Mouse (Mus musculus) kidney, embryonic 14.5 days (tissue): ENCODE measurements at regions not wholly inside any gene's neighbourhood (a gene's known extent, or its start where the extent isn't known, plus 50 kb on each side); places are given as distances from the start of the nearest gene placed in this dataset.

Source experiments
- ATAC-seq: fragments of 200-750 bp; cut with Nextera tagmentation; 2 replicates; pipeline ENCODE4 v1.8.0; 2017; ENCODE audit warnings: moderate number of reproducible peaks, mild to moderate bottlenecking, moderate TSS enrichment, moderate library complexity; ENCODE audit not compliant: low FRiP score, low TSS enrichment
- H3K27ac ChIP-seq: fragments of 300-500 bp; sonication (generic); 2 replicates; pipeline ENCODE4 v1.5.1; 2014; ENCODE audit warnings: low read depth, mild to moderate bottlenecking, low read length, moderate library complexity, mixed read lengths
- H3K27me3 ChIP-seq: fragments of 300-500 bp; sonication (generic); 2 replicates; pipeline ENCODE4 v1.6.1; 2014; ENCODE audit warnings: mild to moderate bottlenecking, low read length; ENCODE audit not compliant: control insufficient read depth, insufficient read depth
- H3K36me3 ChIP-seq: fragments of 300-500 bp; sonication (generic); 2 replicates; pipeline ENCODE4 v1.6.1; 2014; ENCODE audit warnings: low read length, mixed read lengths; ENCODE audit not compliant: control insufficient read depth, insufficient read depth
- H3K4me1 ChIP-seq: fragments of 300-500 bp; sonication (generic); 2 replicates; pipeline ENCODE4 v1.6.1; 2014; ENCODE audit warnings: low read length, mixed read lengths; ENCODE audit not compliant: control insufficient read depth, insufficient read depth
- H3K4me2 ChIP-seq: fragments of 300-500 bp; sonication (generic); replicated peaks from 2 replicates; pipeline ENCODE4 v1.6.1; 2014; ENCODE audit warnings: low read depth, mild to moderate bottlenecking, low read length
- H3K4me3 ChIP-seq: fragments of 300-500 bp; sonication (generic); 2 replicates; pipeline ENCODE4 v1.5.1; 2014; ENCODE audit warnings: mild to moderate bottlenecking, low read length
- H3K9ac ChIP-seq: fragments of 300-500 bp; sonication (generic); 2 replicates; pipeline ENCODE4 v1.6.1; 2014; ENCODE audit warnings: low read depth, mild to moderate bottlenecking, low read length, moderate library complexity
- H3K9me3 ChIP-seq: fragments of 300-500 bp; sonication (generic); 2 replicates; pipeline ENCODE4 v1.6.1; 2016; ENCODE audit warnings: low read length; ENCODE audit not compliant: control insufficient read depth
- WGBS: fragments of 180-500 bp; shearing (Covaris S2); extraction: QIAGEN DNeasy Blood & Tissue Kit; methylation state at CpG from one replicate; pipeline ENCODE4 v1.1.7; 2014; 5-methylcytosine and 5-hydroxymethylcytosine counted together

GRCm38 (mm10) chr17:15993361-15994287 is 162.8 kb upstream of the Rgmb start:
- Histone ChIP-seq H3K4me1 (no peaks in the 10 kb centered on the region), H3K27ac (no peak overlapping the region), H3K36me3 (no peaks in the 10 kb centered on the region), H3K9ac (no peak overlapping the region), H3K9me3 (no peaks in the 10 kb centered on the region), H3K4me2 (no peak overlapping the region), H3K27me3 (no peaks in the 10 kb centered on the region), H3K4me3 (no peak overlapping the region)
- 25% methylated on average over 7 of the region's 7 CpGs for WGBS
- ATAC-seq, result peak; percentile 95

DNA sequence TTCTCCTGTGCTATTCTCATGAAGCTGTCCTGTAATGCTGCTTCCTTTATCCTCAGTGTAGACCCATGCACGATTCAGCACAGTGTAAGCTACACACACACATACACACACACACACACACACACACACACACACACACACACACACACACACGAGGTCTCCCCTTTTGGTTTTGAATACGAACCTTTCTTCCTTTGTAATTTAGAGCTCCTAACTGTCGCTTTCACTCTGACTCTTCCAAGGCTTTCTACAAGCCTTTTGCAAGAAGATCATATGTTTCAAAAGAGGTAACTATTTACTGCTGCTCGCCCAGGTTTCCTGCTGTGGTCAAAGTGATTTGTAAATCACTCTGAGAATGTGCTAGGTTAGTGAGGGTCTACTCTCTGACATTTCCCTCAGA is 161.1 kb upstream of the Rgmb start:
- no peak overlapping the region for H3K4me2 ChIP-seq
- H3K36me3 ChIP-seq, result no peaks in the 10 kb centered on the region
- H3K4me1 ChIP-seq, result no peaks in the 10 kb centered on the region
- H3K4me3 ChIP-seq, result no peak overlapping the region
- no peaks in the 10 kb centered on the region for H3K9me3 ChIP-seq
- H3K9ac ChIP-seq, result no peak overlapping the region
- H3K27ac ChIP-seq, result no peak overlapping the region
- no peaks in the 10 kb centered on the region for H3K27me3 ChIP-seq
- ATAC-seq, result no peak
- 36% methylated on average over 5 of the region's 5 CpGs for WGBS

DNA sequence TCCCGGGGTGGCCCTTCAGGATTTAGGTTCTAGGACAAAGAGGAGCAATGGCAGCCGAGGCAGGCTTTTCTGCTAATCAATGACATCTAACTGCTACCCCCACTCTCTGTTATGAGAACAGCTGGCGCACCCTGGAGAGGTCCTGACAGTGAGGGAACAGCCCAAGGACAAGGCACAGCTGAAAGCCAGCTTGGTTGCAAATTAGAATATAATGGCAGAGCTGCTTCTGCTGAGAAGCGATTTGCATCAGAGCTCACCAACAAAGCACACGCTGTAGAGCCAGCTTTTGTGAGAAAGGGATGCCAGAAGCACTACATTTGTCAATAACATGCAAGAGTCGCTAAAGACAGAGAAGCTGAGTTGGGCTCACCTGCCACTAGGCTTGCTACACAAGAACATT is 159.5 kb upstream of the Rgmb start:
- ATAC-seq, result no peak
- no peaks in the 10 kb centered on the region for H3K9me3 ChIP-seq
- H3K36me3 ChIP-seq, result no peaks in the 10 kb centered on the region
- no peak overlapping the region for H3K9ac ChIP-seq
- no peaks in the 10 kb centered on the region for H3K27me3 ChIP-seq
- H3K27ac ChIP-seq, result no peak overlapping the region
- no peaks in the 10 kb centered on the region for H3K4me1 ChIP-seq
- no peak overlapping the region for H3K4me2 ChIP-seq
- no peak overlapping the region for H3K4me3 ChIP-seq
- 21% methylated on average over 6 of the region's 6 CpGs for WGBS

DNA sequence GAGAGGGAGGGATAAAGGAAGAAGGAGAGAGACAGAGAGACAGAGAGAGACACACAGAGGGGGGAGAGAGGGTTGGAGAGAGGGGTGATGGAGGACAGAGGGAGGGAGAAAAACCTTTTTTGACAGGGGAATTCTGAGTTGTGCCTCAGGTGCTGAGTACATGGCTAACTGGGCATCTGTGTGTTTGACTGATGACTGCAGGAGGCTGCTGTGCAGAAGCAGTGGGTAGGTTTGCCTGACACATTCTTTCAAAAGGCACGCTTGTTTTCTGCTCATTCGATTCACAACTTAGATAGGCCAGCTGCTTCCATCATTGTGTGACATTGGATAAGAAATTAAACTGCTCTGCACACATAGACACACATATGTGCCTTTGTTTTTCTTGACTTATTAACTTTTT is 150.7 kb upstream of the Rgmb start:
- Histone ChIP-seq H3K27me3 (no peaks in the 10 kb centered on the region), H3K27ac (no peak overlapping the region), H3K4me1 (no peaks in the 10 kb centered on the region), H3K36me3 (no peaks in the 10 kb centered on the region), H3K4me3 (no peak overlapping the region), H3K9me3 (no peaks in the 10 kb centered on the region), H3K4me2 (no peak overlapping the region), H3K9ac (no peak overlapping the region)
- WGBS, result 73% methylated on average over 2 of the region's 2 CpGs
- ATAC-seq, result no peak

- no peak overlapping the region for H3K9ac ChIP-seq
- no peaks in the 10 kb centered on the region for H3K4me1 ChIP-seq
- no peak for ATAC-seq
- no peaks in the 10 kb centered on the region for H3K27me3 ChIP-seq
- H3K27ac ChIP-seq, result no peak overlapping the region
- H3K4me3 ChIP-seq, result no peak overlapping the region
- H3K36me3 ChIP-seq, result no peaks in the 10 kb centered on the region
- WGBS, result 51% methylated on average over 7 of the region's 7 CpGs
- H3K4me2 ChIP-seq, result no peak overlapping the region
- H3K9me3 ChIP-seq, result no peaks in the 10 kb centered on the region
Observed at GRCm38 (mm10) chr17:15977374-15978031, 146.7 kb upstream of the Rgmb start.

GRCm38 (mm10) chr17:15971351-15971685 is 140.5 kb upstream of the Rgmb start:
- no peaks in the 10 kb centered on the region for H3K27me3 ChIP-seq
- no peak overlapping the region for H3K4me3 ChIP-seq
- WGBS, result 88% methylated on average over 3 of the region's 3 CpGs
- no peaks in the 10 kb centered on the region for H3K9me3 ChIP-seq
- H3K4me1 ChIP-seq, result no peaks in the 10 kb centered on the region
- no peak overlapping the region for H3K27ac ChIP-seq
- no peaks in the 10 kb centered on the region for H3K36me3 ChIP-seq
- no peak overlapping the region for H3K9ac ChIP-seq
- no peak for ATAC-seq
- no peak overlapping the region for H3K4me2 ChIP-seq

DNA sequence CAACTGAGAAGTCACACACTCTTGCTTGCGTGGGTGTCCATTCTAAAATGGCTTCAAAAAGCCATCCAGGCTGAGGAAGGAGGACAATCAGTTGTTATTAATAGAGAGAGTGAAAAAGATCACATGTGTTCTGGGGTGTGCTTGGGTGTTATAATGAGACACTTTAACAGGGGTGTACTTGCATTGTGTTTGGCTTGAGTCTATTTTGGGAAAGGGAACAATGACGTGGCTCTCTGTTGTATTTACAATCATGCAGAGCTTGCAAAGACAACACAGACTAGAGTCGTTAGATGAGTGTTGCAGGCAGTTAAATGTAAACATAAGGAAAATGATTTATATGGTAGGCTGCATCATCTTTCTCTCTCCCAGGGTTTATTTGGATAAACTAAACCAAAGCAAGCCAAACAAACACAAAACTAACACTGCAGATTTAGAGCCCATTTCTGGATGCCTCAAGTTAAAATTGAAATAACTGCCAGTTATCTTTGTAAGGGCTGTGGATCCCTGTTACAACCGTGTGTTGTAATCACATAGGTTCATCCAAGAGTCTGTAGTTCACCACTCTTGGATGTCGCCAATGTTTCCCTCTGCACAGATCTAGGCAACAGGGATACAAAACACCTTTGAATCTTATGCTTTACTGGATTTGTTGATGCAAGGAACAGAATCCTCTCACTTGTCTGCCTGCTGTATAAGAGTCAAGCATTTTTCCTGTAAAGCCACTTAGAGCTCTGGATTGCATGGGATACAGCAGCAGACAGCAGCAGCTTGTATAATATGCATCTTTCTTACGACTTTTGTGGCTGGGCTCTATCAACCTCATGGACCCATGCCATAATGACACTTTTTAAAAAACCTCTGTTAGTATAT is 139.9 kb upstream of the Rgmb start:
- Histone ChIP-seq H3K4me2 (no peak overlapping the region), H3K9ac (no peak overlapping the region), H3K9me3 (no peaks in the 10 kb centered on the region), H3K27me3 (no peaks in the 10 kb centered on the region), H3K36me3 (no peaks in the 10 kb centered on the region), H3K4me3 (no peak overlapping the region), H3K27ac (no peak overlapping the region), H3K4me1 (no peaks in the 10 kb centered on the region)
- peak; percentile 28; the same call in 1 of the 2 replicates for ATAC-seq
- WGBS, result 54% methylated on average over 6 of the region's 6 CpGs

- no peaks in the 10 kb centered on the region for H3K9me3 ChIP-seq
- H3K27ac ChIP-seq, result no peak overlapping the region
- H3K4me3 ChIP-seq, result no peak overlapping the region
- no peaks in the 10 kb centered on the region for H3K4me1 ChIP-seq
- no peaks in the 10 kb centered on the region for H3K36me3 ChIP-seq
- H3K27me3 ChIP-seq, result no peaks in the 10 kb centered on the region
- H3K9ac ChIP-seq, result no peak overlapping the region
- WGBS, result 87% methylated on average over 5 of the region's 5 CpGs
- H3K4me2 ChIP-seq, result no peak overlapping the region
- no peak for ATAC-seq
Observed at GRCm38 (mm10) chr17:15968331-15968730, 137.5 kb upstream of the Rgmb start.
